Mouse (Mus musculus) monocyte, adult 5-6 weeks (primary cell): ENCODE data around the gene Frmd4b. TPM values are rescaled to one million over a fixed set of nuclear protein-coding genes. Genes with fewer than 3 reads are reported as not detected.
A peak's percentile ranks its signal among the peaks of the same experiment; 100 is the strongest.

ENCODE experiments used
- ATAC-seq: fragments of 153-309, 156-312 bp; replicated peaks from 2 replicates; pipeline ENCODE4 v1.8.0; 2017; ENCODE audit warnings: mild to moderate bottlenecking; ENCODE audit not compliant: low TSS enrichment, insufficient number of reproducible peaks, severe bottlenecking, poor library complexity, low FRiP score
- total RNA-seq: library from RNA; stranded (forward); fragments of 200-1000, 200-491, 200-594 nt; gene quantifications from 3 replicates; pipeline ENCODE4 v1.2.3, GENCODE M21; 2017

Frmd4b gene
- total RNA-seq, 1 experiment from 2014 or later, result 7.1 TPM

GRCm38 (mm10) chr6:97291159-97291908, 326.0 kb downstream of the Frmd4b start:
- no peak for ATAC-seq

- ATAC-seq, result no peak
Measured at GRCm38 (mm10) chr6:97290687-97291086, 326.7 kb downstream of the Frmd4b start.

- ATAC-seq, result no peak
Measured at GRCm38 (mm10) chr6:97289838-97290237, 327.5 kb downstream of the Frmd4b start.

GRCm38 (mm10) chr6:97289316-97289820, 328.0 kb downstream of the Frmd4b start:
- no peak for ATAC-seq

GRCm38 (mm10) chr6:97288047-97288855, 329.1 kb downstream of the Frmd4b start:
- no peak for ATAC-seq

- ATAC-seq, result no peak
Measured at GRCm38 (mm10) chr6:97286332-97286731, 331.0 kb downstream of the Frmd4b start.

- ATAC-seq, result no peak
Measured at GRCm38 (mm10) chr6:97283676-97284075, 333.7 kb downstream of the Frmd4b start.

GRCm38 (mm10) chr6:97278878-97279277, 338.5 kb downstream of the Frmd4b start:
- no peak for ATAC-seq

- ATAC-seq, result peak; percentile 73; the same call in 1 of the 2 replicates
Measured at GRCm38 (mm10) chr6:97278014-97278787, 339.1 kb downstream of the Frmd4b start.

- no peak for ATAC-seq
Measured at GRCm38 (mm10) chr6:97276890-97277497, 340.3 kb downstream of the Frmd4b start.

- ATAC-seq, result no peak
Measured at GRCm38 (mm10) chr6:97276366-97276765, 341.0 kb downstream of the Frmd4b start.

GRCm38 (mm10) chr6:97275760-97276159, 341.6 kb downstream of the Frmd4b start:
- no peak for ATAC-seq

- ATAC-seq, result no peak
Measured at GRCm38 (mm10) chr6:97273777-97274176, 343.6 kb downstream of the Frmd4b start.

- no peak for ATAC-seq
Measured at GRCm38 (mm10) chr6:97273058-97273710, 344.2 kb downstream of the Frmd4b start.

- ATAC-seq, result no peak
Measured at GRCm38 (mm10) chr6:97272349-97272748, 345.0 kb downstream of the Frmd4b start.

- ATAC-seq, result no peak
Measured at GRCm38 (mm10) chr6:97269596-97269995, 347.7 kb downstream of the Frmd4b start.

GRCm38 (mm10) chr6:97267132-97267531, 350.2 kb downstream of the Frmd4b start:
- no peak for ATAC-seq

- ATAC-seq, result no peak
Measured at GRCm38 (mm10) chr6:97266661-97267060, 350.7 kb downstream of the Frmd4b start.
